ENCODE assay signal across 11 mouse cellular contexts in the genomic region with DNA sequence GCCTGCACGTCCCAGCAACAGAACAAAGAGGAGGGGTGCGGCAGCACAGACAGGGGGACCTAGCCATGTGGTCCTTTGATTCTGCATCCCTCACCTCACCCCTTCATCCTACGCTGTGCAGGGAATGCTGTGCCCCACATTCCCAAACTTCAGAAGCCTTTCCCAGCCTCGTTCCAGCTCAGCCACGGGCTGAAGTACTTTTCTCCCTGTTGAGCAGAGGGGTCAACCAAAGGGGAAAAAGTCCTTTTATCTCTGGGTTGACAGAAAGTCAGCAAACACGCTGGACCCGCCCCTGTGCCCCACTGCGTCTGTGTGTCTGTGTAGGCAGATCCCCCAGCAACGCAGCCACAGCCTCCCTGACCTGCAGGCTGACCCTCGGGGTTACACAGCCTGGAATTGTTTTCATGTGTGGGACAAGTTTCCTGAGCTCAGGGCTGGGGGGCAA. TPM values are rescaled to one million over a fixed set of nuclear protein-coding genes. Genes with fewer than 3 reads are reported as not detected.
DNase-seq lines count a peak whose midpoint lies in the region; ATAC-seq lines count a peak whose summit lies in the region.
"Had no signal": no experiment of that assay in that cellular context is flagged by ENCODE, and none has a peak within 500 bp of the region (broad histone marks: within the 10 kb centered on the region; RNA-seq: fewer than 3 reads in every experiment).

No protein-coding gene starts in this region.

- no peak overlapping the region for H3K27ac ChIP-seq in intestine, embryonic 14.5 days (ENCODE audit: low read depth)
- no peak overlapping the region for H3K27ac ChIP-seq in intestine, embryonic 16.5 days (ENCODE audit: low read length)
- H3K27ac ChIP-seq in embryonic facial prominence, embryonic 12.5 days = peak overlapping the region; percentile 41; the same call in 1 of the 2 replicates
- H3K27ac ChIP-seq in midbrain, embryonic 13.5 days = no peak overlapping the region
- H3K27ac ChIP-seq: layer of hippocampus, adult 2 months had no signal

- WGBS in intestine, embryonic 14.5 days = 9% methylated on average over 10 of the region's 10 CpGs
- 7% methylated on average over 10 of the region's 10 CpGs for WGBS in intestine, embryonic 16.5 days
- 4% methylated on average over 10 of the region's 10 CpGs for WGBS in embryonic facial prominence, embryonic 12.5 days
- WGBS in midbrain, embryonic 13.5 days = 6% methylated on average over 10 of the region's 10 CpGs

- peaks cover 10% of the 10 kb centered on the region for H3K4me1 ChIP-seq in intestine, embryonic 14.5 days (replicated peaks; ENCODE audit: control insufficient read depth, insufficient read depth, low read length)
- peaks cover 7% of the 10 kb centered on the region for H3K4me1 ChIP-seq in intestine, embryonic 16.5 days (ENCODE audit: control insufficient read depth, insufficient read depth, low read length)
- H3K4me1 ChIP-seq in embryonic facial prominence, embryonic 12.5 days = peaks cover 38% of the 10 kb centered on the region
- H3K4me1 ChIP-seq in midbrain, embryonic 13.5 days (replicated peaks) = peaks cover 33% of the 10 kb centered on the region

- DNase-seq in intestine, embryonic 14.5 days (ENCODE audit: low spot score) = no peak
- peak; percentile 13 for DNase-seq in ZHBTc4 (ENCODE audit: low read depth, low spot score)
- no peak for DNase-seq in cerebellum, adult 11 months
- DNase-seq in gastrocnemius, postnatal 25 days = no peak
- no peak for DNase-seq in layer of hippocampus, postnatal 14 days (ENCODE audit: low spot score in 2 of 2)
- DNase-seq: gastrocnemius, postnatal 14 days; lung, postnatal 4 days had no signal

- no peaks in the 10 kb centered on the region for H3K36me3 ChIP-seq in intestine, embryonic 14.5 days (ENCODE audit: control insufficient read depth, insufficient read depth, low read length)
- H3K36me3 ChIP-seq in intestine, embryonic 16.5 days (ENCODE audit: control insufficient read depth, insufficient read depth, low read length) = no peaks in the 10 kb centered on the region
- H3K36me3 ChIP-seq in embryonic facial prominence, embryonic 12.5 days = no peaks in the 10 kb centered on the region
- H3K36me3 ChIP-seq in midbrain, embryonic 13.5 days = no peaks in the 10 kb centered on the region; the same call in 1 of the 2 replicates

- H3K4me2 ChIP-seq in intestine, embryonic 14.5 days (ENCODE audit: low read length) = peak overlapping the region; percentile 3; the same call in 1 of the 2 replicates
- H3K4me2 ChIP-seq in intestine, embryonic 16.5 days (ENCODE audit: low read depth, low read length) = no peak overlapping the region
- 0 out of 2 replicates have a peak overlapping the region, but pooled peaks have one; percentile 3 for H3K4me2 ChIP-seq in embryonic facial prominence, embryonic 12.5 days (replicated peaks)
- no peak overlapping the region for H3K4me2 ChIP-seq in midbrain, embryonic 13.5 days (replicated peaks)

- H3K27me3 ChIP-seq in intestine, embryonic 14.5 days (replicated peaks; ENCODE audit: control insufficient read depth, insufficient read depth, low read length) = no peaks in the 10 kb centered on the region
- no peaks in the 10 kb centered on the region for H3K27me3 ChIP-seq in intestine, embryonic 16.5 days (replicated peaks; ENCODE audit: control insufficient read depth, insufficient read depth, low read length)
- no peaks in the 10 kb centered on the region for H3K27me3 ChIP-seq in embryonic facial prominence, embryonic 12.5 days
- peaks cover 4% of the 10 kb centered on the region; the same call in 1 of the 2 replicates for H3K27me3 ChIP-seq in midbrain, embryonic 13.5 days

- H3K9me3 ChIP-seq in intestine, embryonic 14.5 days (ENCODE audit: control insufficient read depth, low read length) = peaks cover 3% of the 10 kb centered on the region; the same call in 1 of the 2 replicates
- no peaks in the 10 kb centered on the region for H3K9me3 ChIP-seq in intestine, embryonic 16.5 days (ENCODE audit: control insufficient read depth, low read length)
- H3K9me3 ChIP-seq in embryonic facial prominence, embryonic 12.5 days = no peaks in the 10 kb centered on the region
- peaks cover 9% of the 10 kb centered on the region; the same call in 1 of the 2 replicates for H3K9me3 ChIP-seq in midbrain, embryonic 13.5 days

- no peak overlapping the region for H3K4me3 ChIP-seq in intestine, embryonic 14.5 days (ENCODE audit: low read depth, low read length)
- H3K4me3 ChIP-seq in intestine, embryonic 16.5 days (ENCODE audit: low read length) = no peak overlapping the region
- H3K4me3 ChIP-seq in embryonic facial prominence, embryonic 12.5 days = no peak overlapping the region
- no peak overlapping the region for H3K4me3 ChIP-seq in midbrain, embryonic 13.5 days (replicated peaks)
- H3K4me3 ChIP-seq: layer of hippocampus, adult 2 months had no signal

- ATAC-seq in intestine, embryonic 14.5 days (replicated peaks; ENCODE audit: low FRiP score, low TSS enrichment, low read depth) = no peak; the same call in 1 of the 2 replicates
- no peak for ATAC-seq in intestine, embryonic 16.5 days
- peak; percentile 76; the same call in 1 of the 2 replicates for ATAC-seq in embryonic facial prominence, embryonic 12.5 days (ENCODE audit: insufficient number of reproducible peaks, insufficient read depth, low FRiP score, low TSS enrichment)
- 0 out of 2 replicates have a peak, but pooled peaks have one; percentile 60 for ATAC-seq in midbrain, embryonic 13.5 days

- H3K9ac ChIP-seq in intestine, embryonic 14.5 days (ENCODE audit: low read length) = no peak overlapping the region
- H3K9ac ChIP-seq in intestine, embryonic 16.5 days (ENCODE audit: low read depth, low read length) = no peak overlapping the region
- H3K9ac ChIP-seq in embryonic facial prominence, embryonic 12.5 days = no peak overlapping the region
- H3K9ac ChIP-seq in midbrain, embryonic 13.5 days (replicated peaks) = peak overlapping the region; percentile 23; the same call in 1 of the 2 replicates

RNA-seq across cellular contexts. Expression of gene Sdk2, which starts 18.9 kb away (rescaled TPM):
- polyA plus RNA-seq in intestine, embryonic 14.5 days (2014; fragmentation: Nextera tagmentation; extraction: Ambion mirVana) = 2.9 and 3.1 TPM in 2 replicates
- 1.4 and 1.5 TPM in 2 replicates for polyA plus RNA-seq in intestine, embryonic 16.5 days (2015; fragmentation: Nextera tagmentation; extraction: Ambion mirVana)
- polyA plus RNA-seq in embryonic facial prominence, embryonic 12.5 days (2016; fragmentation: Nextera tagmentation; extraction: Ambion mirVana) = 3.7 and 3.8 TPM in 2 replicates
- polyA plus RNA-seq in midbrain, embryonic 13.5 days (2015; fragmentation: Nextera tagmentation; extraction: Ambion mirVana) = 3.8 and 5.0 TPM in 2 replicates
- 1 to 10 TPM in 1 of 2 experiments, under 1 TPM in 1; 0.75 to 1.4 TPM for total RNA-seq in gastrocnemius, postnatal 25 days (2021)
- total RNA-seq in layer of hippocampus, postnatal 14 days (2021) = 10 to 100 TPM; 26.2 to 33.6 TPM

Comparison
In these comparisons a context has a peak if more than half of its experiments do, and no peak if none do; other contexts are left out.
1. H3K4me2 ChIP-seq: peak in intestine, embryonic 14.5 days (single experiment) and embryonic facial prominence, embryonic 12.5 days (single experiment); none in intestine, embryonic 16.5 days (single experiment) and midbrain, embryonic 13.5 days (single experiment).
2. ATAC-seq: peak in embryonic facial prominence, embryonic 12.5 days (single experiment) and midbrain, embryonic 13.5 days (single experiment); none in intestine, embryonic 14.5 days (single experiment) and intestine, embryonic 16.5 days (single experiment).